Mouse (Mus musculus): ENCODE results near the gene Sh3bgrl2. TPM values are rescaled to one million over a fixed set of nuclear protein-coding genes. Genes with fewer than 3 reads are reported as not detected.

Gene Sh3bgrl2
- polyA plus RNA-seq, 1 experiment, result 5.8 TPM

DNA sequence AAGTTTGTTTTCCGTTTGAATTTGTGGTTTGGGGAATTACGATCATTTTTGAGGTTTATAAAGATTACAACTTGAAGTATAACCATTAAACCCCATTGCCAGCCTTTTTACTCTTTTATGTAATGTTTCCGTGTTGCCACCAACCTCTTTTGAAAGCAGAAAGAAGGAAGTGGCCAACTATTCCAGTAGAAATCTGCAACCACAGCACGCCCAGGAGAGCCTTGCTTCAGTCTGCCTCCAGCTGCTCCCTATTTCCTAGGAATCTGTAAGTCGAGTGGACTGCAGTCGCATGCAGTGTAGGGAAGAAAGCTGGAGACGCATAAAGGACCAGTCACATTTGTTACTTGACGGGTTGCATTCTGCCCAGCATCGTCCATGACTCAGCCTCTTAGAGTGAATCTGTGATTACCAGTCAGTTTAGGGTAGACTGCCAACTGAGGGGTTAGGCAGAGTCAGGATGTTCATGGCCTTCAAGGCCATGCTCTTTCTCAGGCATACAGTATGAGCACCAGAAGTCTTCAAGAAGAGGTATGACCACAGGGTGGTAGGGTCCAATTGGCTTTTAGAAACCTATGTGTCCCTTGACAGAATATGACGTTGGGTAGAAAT lies 43.8 kb downstream of the Sh3bgrl2 start:
- no peak for TF ChIP-seq POLR2A (IDR thresholded peaks at IDR 0.05; ENCODE audit: control insufficient read depth, low read depth, low read length)
- TF ChIP-seq CTCF (IDR thresholded peaks at IDR 0.05; ENCODE audit: control insufficient read depth, insufficient read depth, insufficient replicate concordance, low read depth, low read length), result no peak

DNA sequence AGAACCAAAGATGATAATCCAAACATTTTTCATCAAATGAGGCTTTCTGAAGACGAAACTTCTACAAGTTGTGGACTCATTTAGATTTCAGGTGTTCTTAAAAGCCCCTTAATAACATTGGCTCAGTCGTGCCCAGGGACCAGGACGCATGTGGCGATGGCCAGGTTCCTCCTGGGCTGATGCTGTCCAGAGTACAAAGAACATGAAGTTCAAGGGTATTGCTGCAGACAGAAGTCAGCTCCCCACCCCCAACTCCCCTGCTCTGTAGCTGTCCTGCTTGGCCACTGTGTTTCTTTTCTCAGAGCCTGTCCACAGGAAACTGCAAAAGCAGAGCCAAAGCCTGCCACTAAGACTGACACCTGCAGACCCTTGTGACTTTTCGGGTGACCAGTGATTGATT lies 45.7 kb downstream of the Sh3bgrl2 start:
- no peaks in the 10 kb centered on the region for H3K36me3 ChIP-seq (ENCODE audit: control insufficient read depth, insufficient read depth, low read length)
- TF ChIP-seq CTCF (IDR thresholded peaks at IDR 0.05; ENCODE audit: control insufficient read depth, insufficient read depth, insufficient replicate concordance, low read depth, low read length), result no peak
- no peak for TF ChIP-seq POLR2A (IDR thresholded peaks at IDR 0.05; ENCODE audit: control insufficient read depth, low read depth, low read length)
- H3K4me1 ChIP-seq (ENCODE audit: control insufficient read depth, insufficient read depth, low read length), result no peaks in the 10 kb centered on the region
- H3K27ac ChIP-seq (ENCODE audit: control insufficient read depth, insufficient read depth, low read depth, low read length), result no peak overlapping the region
- no peaks in the 10 kb centered on the region for H3K27me3 ChIP-seq (ENCODE audit: control insufficient read depth, insufficient read depth, low read length)
- H3K4me3 ChIP-seq (ENCODE audit: control insufficient read depth, low read depth, low read length), result no peak overlapping the region

More for the DNA sequence above, 43.8 kb downstream of the Sh3bgrl2 start:
- H3K27me3 ChIP-seq (ENCODE audit: control insufficient read depth, insufficient read depth, low read length), result no peaks in the 10 kb centered on the region
- H3K27ac ChIP-seq (ENCODE audit: control insufficient read depth, insufficient read depth, low read depth, low read length), result no peak overlapping the region
- no peak overlapping the region for H3K4me3 ChIP-seq (ENCODE audit: control insufficient read depth, low read depth, low read length)
- no peaks in the 10 kb centered on the region for H3K4me1 ChIP-seq (ENCODE audit: control insufficient read depth, insufficient read depth, low read length)
- H3K36me3 ChIP-seq (ENCODE audit: control insufficient read depth, insufficient read depth, low read length), result no peaks in the 10 kb centered on the region

DNA sequence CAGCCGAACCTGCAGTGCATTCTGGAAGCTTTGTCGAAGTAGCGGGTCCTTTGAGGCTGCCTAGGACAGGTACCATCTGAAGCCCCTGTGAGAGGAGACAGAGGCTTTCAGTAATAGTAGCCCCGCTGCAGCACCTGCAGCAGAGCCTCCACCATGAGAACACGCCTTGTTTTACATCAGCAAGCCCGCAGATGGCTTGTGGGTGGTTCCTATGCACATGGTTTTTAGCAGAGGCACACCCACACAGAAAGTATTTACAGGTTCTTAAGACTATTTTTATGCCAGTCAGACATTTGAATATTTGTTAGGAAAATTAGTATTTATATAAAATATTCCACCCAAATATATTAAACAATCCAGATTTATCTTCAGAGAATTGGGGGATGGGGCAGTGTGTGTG lies 48.0 kb downstream of the Sh3bgrl2 start:
- no peaks in the 10 kb centered on the region for H3K4me1 ChIP-seq (ENCODE audit: control insufficient read depth, insufficient read depth, low read length)
- no peaks in the 10 kb centered on the region for H3K27me3 ChIP-seq (ENCODE audit: control insufficient read depth, insufficient read depth, low read length)
- no peaks in the 10 kb centered on the region for H3K36me3 ChIP-seq (ENCODE audit: control insufficient read depth, insufficient read depth, low read length)
- no peak overlapping the region for H3K27ac ChIP-seq (ENCODE audit: control insufficient read depth, insufficient read depth, low read depth, low read length)
- TF ChIP-seq POLR2A (IDR thresholded peaks at IDR 0.05; ENCODE audit: control insufficient read depth, low read depth, low read length), result no peak
- TF ChIP-seq CTCF (IDR thresholded peaks at IDR 0.05; ENCODE audit: control insufficient read depth, insufficient read depth, insufficient replicate concordance, low read depth, low read length), result no peak
- no peak overlapping the region for H3K4me3 ChIP-seq (ENCODE audit: control insufficient read depth, low read depth, low read length)

DNA sequence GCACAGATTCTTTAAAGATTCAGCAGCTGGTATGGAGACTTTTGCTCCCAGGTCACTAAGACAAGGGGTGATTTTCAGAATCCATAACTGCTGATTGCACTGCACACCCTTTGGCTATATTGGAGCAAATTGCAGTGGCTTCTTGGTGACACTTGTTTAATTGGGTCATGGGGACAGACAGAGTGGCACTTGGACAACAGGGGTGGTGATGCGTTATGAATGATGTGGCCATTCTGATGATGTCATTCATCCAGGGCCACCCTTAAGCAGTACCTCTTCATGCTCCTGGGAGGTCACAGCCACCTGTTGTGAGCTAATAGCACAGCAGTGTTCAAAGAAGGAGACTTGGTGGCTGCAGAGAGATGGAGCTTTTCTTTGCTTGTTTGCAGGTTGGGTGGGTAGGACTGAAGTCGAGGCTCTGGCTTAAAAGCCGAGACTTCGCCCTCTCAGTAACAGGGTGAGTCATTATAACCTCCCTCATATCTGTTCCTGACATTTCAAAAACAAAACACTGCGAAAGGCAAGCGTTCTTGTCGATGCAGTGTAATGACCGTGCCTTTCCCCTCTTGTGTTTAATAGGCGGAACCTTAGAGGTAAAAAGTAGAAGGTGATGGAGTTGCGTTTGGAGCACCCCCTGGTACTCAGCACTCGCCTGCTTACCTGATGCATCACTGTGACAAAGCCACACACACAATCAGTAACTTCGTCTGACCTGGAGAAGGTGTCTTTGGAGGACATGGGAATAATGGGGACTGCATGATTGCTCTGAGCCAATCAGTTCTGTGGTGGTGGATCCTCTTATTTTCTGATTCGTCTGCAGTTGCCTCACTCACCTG lies 48.7 kb downstream of the Sh3bgrl2 start:
- H3K4me3 ChIP-seq (ENCODE audit: control insufficient read depth, low read depth, low read length), result no peak overlapping the region
- H3K27ac ChIP-seq (ENCODE audit: control insufficient read depth, insufficient read depth, low read depth, low read length), result no peak overlapping the region
- no peaks in the 10 kb centered on the region for H3K36me3 ChIP-seq (ENCODE audit: control insufficient read depth, insufficient read depth, low read length)
- no peaks in the 10 kb centered on the region for H3K4me1 ChIP-seq (ENCODE audit: control insufficient read depth, insufficient read depth, low read length)
- no peaks in the 10 kb centered on the region for H3K27me3 ChIP-seq (ENCODE audit: control insufficient read depth, insufficient read depth, low read length)
- TF ChIP-seq POLR2A (IDR thresholded peaks at IDR 0.05; ENCODE audit: control insufficient read depth, low read depth, low read length) (no peak), CTCF (IDR thresholded peaks at IDR 0.05; ENCODE audit: control insufficient read depth, insufficient read depth, insufficient replicate concordance, low read depth, low read length) (no peak)

DNA sequence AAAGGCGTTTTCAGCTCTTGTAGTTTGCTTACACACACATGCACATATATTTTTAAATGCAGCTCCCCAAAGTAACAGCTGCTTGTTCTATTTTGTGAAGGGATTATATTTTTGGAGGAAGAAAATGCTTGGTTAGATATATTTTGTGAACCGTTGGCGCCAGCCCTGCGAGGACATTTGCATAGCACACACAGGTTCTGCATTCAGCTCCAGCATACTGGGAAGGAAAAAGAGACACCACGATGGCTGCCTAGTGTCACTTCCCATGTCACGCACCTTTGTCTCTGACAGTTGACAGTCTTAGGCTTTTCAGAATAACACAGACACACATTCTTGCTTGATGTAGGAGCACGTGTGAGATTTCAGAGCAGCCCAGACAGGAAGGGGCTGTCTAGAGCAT lies 49.9 kb downstream of the Sh3bgrl2 start:
- Histone ChIP-seq H3K27me3 (ENCODE audit: control insufficient read depth, insufficient read depth, low read length) (no peaks in the 10 kb centered on the region), H3K4me1 (ENCODE audit: control insufficient read depth, insufficient read depth, low read length) (no peaks in the 10 kb centered on the region), H3K27ac (ENCODE audit: control insufficient read depth, insufficient read depth, low read depth, low read length) (no peak overlapping the region), H3K4me3 (ENCODE audit: control insufficient read depth, low read depth, low read length) (no peak overlapping the region), H3K36me3 (ENCODE audit: control insufficient read depth, insufficient read depth, low read length) (no peaks in the 10 kb centered on the region)
- TF ChIP-seq CTCF (IDR thresholded peaks at IDR 0.05; ENCODE audit: control insufficient read depth, insufficient read depth, insufficient replicate concordance, low read depth, low read length) (no peak), POLR2A (IDR thresholded peaks at IDR 0.05; ENCODE audit: control insufficient read depth, low read depth, low read length) (no peak)

DNA sequence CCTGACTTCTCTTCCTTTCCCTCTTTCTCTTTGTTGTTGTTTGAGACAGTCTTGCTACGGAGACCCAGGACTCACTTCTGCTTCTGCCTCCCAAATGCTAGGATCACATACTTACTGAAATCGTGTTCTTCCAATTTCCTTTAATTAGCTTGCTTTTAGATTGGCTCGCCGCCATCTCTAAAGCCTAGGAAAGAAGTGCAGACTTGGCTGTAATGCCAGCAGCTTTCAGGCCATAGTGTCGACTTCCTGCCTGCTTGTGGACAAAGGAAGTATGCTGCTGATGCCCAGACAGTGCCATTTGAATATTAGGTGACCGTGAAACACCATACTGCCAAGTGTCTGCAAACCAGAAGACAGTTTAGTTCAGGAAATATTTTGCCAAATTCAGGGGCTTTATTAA lies 51.4 kb downstream of the Sh3bgrl2 start:
- H3K27ac ChIP-seq (ENCODE audit: control insufficient read depth, insufficient read depth, low read depth, low read length), result no peak overlapping the region
- no peaks in the 10 kb centered on the region for H3K4me1 ChIP-seq (ENCODE audit: control insufficient read depth, insufficient read depth, low read length)
- H3K27me3 ChIP-seq (ENCODE audit: control insufficient read depth, insufficient read depth, low read length), result no peaks in the 10 kb centered on the region
- no peak for TF ChIP-seq CTCF (IDR thresholded peaks at IDR 0.05; ENCODE audit: control insufficient read depth, insufficient read depth, insufficient replicate concordance, low read depth, low read length)
- no peak for TF ChIP-seq POLR2A (IDR thresholded peaks at IDR 0.05; ENCODE audit: control insufficient read depth, low read depth, low read length)
- no peak overlapping the region for H3K4me3 ChIP-seq (ENCODE audit: control insufficient read depth, low read depth, low read length)
- H3K36me3 ChIP-seq (ENCODE audit: control insufficient read depth, insufficient read depth, low read length), result no peaks in the 10 kb centered on the region

DNA sequence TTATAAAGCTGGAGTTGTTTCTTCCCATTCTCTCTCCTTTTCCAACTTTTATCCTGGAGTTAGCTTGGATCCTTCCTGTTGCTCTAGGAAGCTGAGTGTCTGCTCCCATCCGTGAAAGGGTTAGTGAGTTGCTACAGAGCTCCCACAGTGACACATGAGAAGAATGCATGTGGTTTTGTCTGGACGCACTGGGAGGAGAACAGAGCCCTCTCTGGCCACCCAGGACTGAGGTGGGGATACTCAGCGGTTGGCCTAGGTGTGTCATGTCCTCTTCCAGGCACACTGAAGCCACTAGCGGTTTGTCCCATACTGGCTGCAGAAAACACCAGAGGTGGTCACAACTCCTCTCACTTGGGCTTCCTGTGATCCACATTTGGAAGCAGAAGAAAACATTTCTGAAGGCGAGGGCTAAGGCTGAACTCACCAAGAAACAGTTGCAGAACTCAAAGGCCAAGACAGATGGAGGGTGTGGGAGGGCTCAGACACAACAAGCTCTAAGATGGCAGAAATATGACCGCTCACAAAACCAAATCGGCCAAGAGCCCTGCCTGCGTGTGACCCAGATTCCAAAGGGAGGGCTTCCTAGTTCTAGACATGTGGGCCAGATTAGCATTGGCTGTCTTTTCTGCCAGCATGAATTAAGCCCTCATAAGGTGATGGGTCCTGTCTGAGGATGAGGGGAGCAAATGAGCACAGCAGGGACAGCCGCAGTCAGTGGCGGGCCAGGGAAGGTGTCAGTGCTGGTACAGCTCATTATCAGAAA lies 52.3 kb downstream of the Sh3bgrl2 start:
- no peaks in the 10 kb centered on the region for H3K36me3 ChIP-seq (ENCODE audit: control insufficient read depth, insufficient read depth, low read length)
- H3K27me3 ChIP-seq (ENCODE audit: control insufficient read depth, insufficient read depth, low read length), result no peaks in the 10 kb centered on the region
- no peak overlapping the region for H3K27ac ChIP-seq (ENCODE audit: control insufficient read depth, insufficient read depth, low read depth, low read length)
- no peak overlapping the region for H3K4me3 ChIP-seq (ENCODE audit: control insufficient read depth, low read depth, low read length)
- no peak for TF ChIP-seq POLR2A (IDR thresholded peaks at IDR 0.05; ENCODE audit: control insufficient read depth, low read depth, low read length)
- TF ChIP-seq CTCF (IDR thresholded peaks at IDR 0.05; ENCODE audit: control insufficient read depth, insufficient read depth, insufficient replicate concordance, low read depth, low read length), result no peak
- no peaks in the 10 kb centered on the region for H3K4me1 ChIP-seq (ENCODE audit: control insufficient read depth, insufficient read depth, low read length)

Measured in testis, adult 2 months (tissue).